Mouse (Mus musculus): ENCODE data around the gene Ripor2. TPM values are rescaled to one million over a fixed set of nuclear protein-coding genes. Genes with fewer than 3 reads are reported as not detected.
A peak's percentile ranks its signal among the peaks of the same experiment; 100 is the strongest.

The Ripor2 gene
- polyA plus RNA-seq, 1 experiment from 2014 or later = 3.1 TPM

DNA sequence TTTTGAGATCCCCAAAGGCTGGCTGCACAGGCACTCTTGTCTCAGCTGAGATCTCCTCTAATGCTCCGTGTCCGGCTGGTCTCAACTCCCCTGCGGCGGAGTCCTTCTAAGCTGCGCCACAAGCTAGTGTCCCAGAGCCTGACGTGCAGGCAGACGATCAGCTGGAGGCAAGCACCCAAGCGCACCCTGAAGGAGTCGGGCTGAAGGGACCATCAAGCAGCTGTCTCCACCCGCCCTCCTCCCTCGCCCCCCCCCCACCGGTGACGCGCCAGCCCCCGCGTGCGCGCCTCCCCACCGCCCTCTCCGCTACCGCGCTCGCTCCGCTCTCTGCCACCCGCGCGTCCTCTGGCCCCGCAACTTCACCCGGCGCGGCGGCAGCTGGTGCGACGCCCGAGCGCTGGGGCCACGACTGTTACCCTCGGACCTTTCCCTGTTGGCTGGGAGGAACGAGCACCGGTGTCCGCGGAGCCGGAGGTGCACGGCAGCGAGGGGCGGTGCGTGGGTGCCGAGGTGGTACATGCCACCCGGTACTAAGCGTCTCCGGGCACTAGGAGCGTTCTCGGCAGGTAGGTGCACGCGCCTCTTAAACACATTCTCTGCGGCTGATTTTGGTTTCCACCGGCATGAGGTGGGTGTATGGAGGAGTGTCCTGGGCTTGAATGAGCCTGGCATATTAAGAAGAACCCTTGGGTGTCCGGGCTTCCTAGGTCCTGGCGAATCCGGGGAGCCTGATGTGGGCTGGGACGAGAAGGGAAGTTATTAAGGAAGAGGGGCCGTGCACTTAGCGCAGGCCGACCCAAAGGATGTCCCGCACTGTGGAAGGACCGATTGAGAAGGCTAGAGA, 56.6 kb downstream of the Ripor2 start:
- no peaks in the 10 kb centered on the region for H3K9me3 ChIP-seq (replicated peaks)
- H3K27me3 ChIP-seq = peaks cover 69% of the 10 kb centered on the region
- peak overlapping the region; percentile 72 for H3K4me2 ChIP-seq
- H3K4me1 ChIP-seq (replicated peaks) = peaks cover 31% of the 10 kb centered on the region
- peak overlapping the region; percentile 52 for H3K4me3 ChIP-seq (replicated peaks)
- no peak for ATAC-seq (ENCODE audit: insufficient read depth)
- H3K27ac ChIP-seq (replicated peaks) = no peak overlapping the region
- H3K9ac ChIP-seq = peak overlapping the region; percentile 35; the same call in 1 of the 2 replicates
- WGBS (ENCODE audit: insufficient replicate concordance) = 2% methylated on average over 62 of the region's 66 CpGs
- H3K36me3 ChIP-seq (replicated peaks) = no peaks in the 10 kb centered on the region

DNA sequence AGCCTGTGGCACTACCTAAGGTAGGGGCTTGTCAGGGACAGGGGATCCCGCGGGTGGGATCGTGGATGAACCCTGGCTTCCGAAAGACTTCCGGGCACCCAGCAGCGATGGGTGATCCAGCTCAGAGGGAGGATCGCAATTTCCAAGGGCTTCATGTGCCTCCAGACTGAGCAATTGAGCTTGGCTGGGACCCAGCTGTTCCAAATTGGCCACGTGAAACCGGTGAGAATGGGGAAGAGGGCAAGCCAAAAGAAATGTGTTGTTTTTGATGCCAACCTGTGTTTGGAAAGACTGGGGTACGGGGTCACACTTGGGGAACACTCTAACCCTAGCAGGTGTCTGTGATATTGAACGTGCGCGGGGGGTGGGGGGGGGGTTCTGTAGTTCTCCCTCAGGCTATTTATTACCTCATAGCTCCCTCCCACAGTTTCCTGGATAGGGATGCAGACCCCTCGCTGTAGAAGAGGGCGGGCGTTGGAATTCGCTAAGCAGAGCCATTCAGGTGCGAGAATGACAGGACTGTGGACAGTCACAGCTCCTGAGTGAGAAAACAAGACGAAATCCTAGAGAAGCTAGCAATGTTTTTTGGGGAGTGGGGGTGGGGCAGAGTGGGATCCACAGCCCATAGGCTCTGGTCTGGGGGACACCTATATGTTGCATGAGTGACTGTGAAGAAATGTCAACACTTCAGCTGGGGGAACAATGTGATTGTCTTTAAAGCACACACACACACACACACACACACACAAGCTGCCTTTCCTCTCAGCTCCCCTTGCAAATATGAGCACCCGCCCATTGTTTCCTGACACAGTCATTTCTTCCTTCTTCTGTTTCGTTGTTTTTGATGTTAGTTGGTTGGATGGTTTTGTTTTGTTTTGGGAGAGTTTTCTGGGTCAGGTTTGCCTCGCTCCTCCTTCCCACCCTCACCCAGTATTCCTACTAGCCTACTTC, 57.5 kb downstream of the Ripor2 start:
- ATAC-seq (ENCODE audit: insufficient read depth) = no peak
- no peaks in the 10 kb centered on the region for H3K9me3 ChIP-seq (replicated peaks)
- 12% methylated on average over 22 of the region's 22 CpGs for WGBS (ENCODE audit: insufficient replicate concordance)
- peak overlapping the region; percentile 24; the same call in 1 of the 2 replicates for H3K27ac ChIP-seq (replicated peaks)
- peaks cover 28% of the 10 kb centered on the region for H3K4me1 ChIP-seq (replicated peaks)
- no peaks in the 10 kb centered on the region for H3K36me3 ChIP-seq (replicated peaks)
- peak overlapping the region; percentile 72 for H3K4me2 ChIP-seq
- H3K27me3 ChIP-seq = peaks cover 66% of the 10 kb centered on the region
- H3K9ac ChIP-seq = no peak overlapping the region
- H3K4me3 ChIP-seq (replicated peaks) = peak overlapping the region; percentile 52

DNA sequence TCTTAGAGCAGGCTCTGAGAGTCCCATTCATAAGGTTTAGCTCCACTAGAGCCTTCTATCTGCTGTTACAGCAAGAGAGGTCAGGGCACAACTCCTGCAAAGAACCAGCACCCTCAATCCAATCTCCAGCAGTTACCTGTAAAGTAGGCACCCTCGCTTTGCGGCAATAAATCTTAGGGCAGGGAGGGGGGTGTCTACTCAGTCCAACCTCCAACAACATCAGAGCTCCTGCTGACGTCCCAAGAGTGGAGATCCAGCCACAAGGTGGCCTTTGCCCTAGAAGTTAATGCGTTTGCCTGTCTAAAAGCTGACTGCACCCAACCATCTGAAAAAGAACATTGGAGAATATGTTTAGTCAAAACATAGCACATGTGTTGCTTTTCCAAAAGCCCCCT, 58.2 kb downstream of the Ripor2 start:
- Histone ChIP-seq H3K27me3 (peaks cover 59% of the 10 kb centered on the region), H3K9me3 (replicated peaks) (no peaks in the 10 kb centered on the region), H3K4me3 (replicated peaks) (no peak overlapping the region), H3K36me3 (replicated peaks) (no peaks in the 10 kb centered on the region), H3K4me1 (replicated peaks) (peaks cover 28% of the 10 kb centered on the region), H3K27ac (replicated peaks) (peak overlapping the region; percentile 24; the same call in 1 of the 2 replicates), H3K9ac (no peak overlapping the region), H3K4me2 (no peak overlapping the region)
- ATAC-seq (ENCODE audit: insufficient read depth) = no peak
- WGBS (ENCODE audit: insufficient replicate concordance) = 25% methylated on average over 4 of the region's 4 CpGs

- no peaks in the 10 kb centered on the region for H3K36me3 ChIP-seq (replicated peaks)
- H3K4me3 ChIP-seq (replicated peaks) = no peak overlapping the region
- H3K4me1 ChIP-seq (replicated peaks) = peaks cover 28% of the 10 kb centered on the region
- WGBS (ENCODE audit: insufficient replicate concordance) = 44% methylated on average over 3 of the region's 3 CpGs
- H3K9ac ChIP-seq = no peak overlapping the region
- peaks cover 53% of the 10 kb centered on the region for H3K27me3 ChIP-seq
- H3K27ac ChIP-seq (replicated peaks) = no peak overlapping the region
- no peaks in the 10 kb centered on the region for H3K9me3 ChIP-seq (replicated peaks)
- ATAC-seq (ENCODE audit: insufficient read depth) = no peak
- H3K4me2 ChIP-seq = no peak overlapping the region
Observed at GRCm38 (mm10) chr13:24640836-24641385, 58.9 kb downstream of the Ripor2 start.

- no peaks in the 10 kb centered on the region for H3K9me3 ChIP-seq (replicated peaks)
- H3K4me2 ChIP-seq = peak overlapping the region; percentile 8; the same call in 1 of the 2 replicates
- peaks cover 44% of the 10 kb centered on the region for H3K27me3 ChIP-seq
- ATAC-seq (ENCODE audit: insufficient read depth) = no peak
- H3K4me1 ChIP-seq (replicated peaks) = peaks cover 28% of the 10 kb centered on the region
- no peaks in the 10 kb centered on the region for H3K36me3 ChIP-seq (replicated peaks)
- peak overlapping the region; percentile 45; the same call in 1 of the 2 replicates for H3K27ac ChIP-seq (replicated peaks)
- WGBS (ENCODE audit: insufficient replicate concordance) = 18% methylated on average over 7 of the region's 7 CpGs
- no peak overlapping the region for H3K4me3 ChIP-seq (replicated peaks)
- H3K9ac ChIP-seq = no peak overlapping the region
Observed at GRCm38 (mm10) chr13:24641491-24642430, 59.8 kb downstream of the Ripor2 start.

- H3K4me2 ChIP-seq = no peak overlapping the region
- H3K9me3 ChIP-seq (replicated peaks) = no peaks in the 10 kb centered on the region
- no peak overlapping the region for H3K9ac ChIP-seq
- no peak overlapping the region for H3K27ac ChIP-seq (replicated peaks)
- H3K4me3 ChIP-seq (replicated peaks) = no peak overlapping the region
- H3K36me3 ChIP-seq (replicated peaks) = no peaks in the 10 kb centered on the region
- H3K27me3 ChIP-seq = peaks cover 10% of the 10 kb centered on the region
- no peak for ATAC-seq (ENCODE audit: insufficient read depth)
- WGBS (ENCODE audit: insufficient replicate concordance) = 61% methylated on average over 3 of the region's 3 CpGs
- H3K4me1 ChIP-seq (replicated peaks) = peaks cover 11% of the 10 kb centered on the region; the same call in 1 of the 2 replicates
Observed at GRCm38 (mm10) chr13:24645146-24645545, 63.2 kb downstream of the Ripor2 start.

DNA sequence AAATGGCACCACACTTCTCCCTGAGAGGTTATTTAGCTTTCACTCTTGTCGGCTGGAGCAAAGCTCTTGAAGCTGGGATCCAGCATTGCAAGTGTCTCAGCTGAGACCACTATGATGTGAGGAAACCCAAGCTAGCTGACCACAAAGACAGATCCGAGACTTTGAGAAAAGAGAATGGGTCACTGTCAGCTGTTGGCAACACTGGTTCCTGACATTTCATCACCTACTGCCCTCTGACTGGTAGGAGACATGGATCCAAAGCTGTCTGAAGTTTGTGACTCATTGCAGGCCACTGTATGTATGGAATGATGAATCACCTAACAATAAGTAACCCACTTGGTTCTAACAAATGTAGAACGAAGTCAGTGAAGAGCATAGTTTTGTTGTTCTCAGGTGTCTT, 64.3 kb downstream of the Ripor2 start:
- Histone ChIP-seq H3K27me3 (no peaks in the 10 kb centered on the region), H3K4me2 (no peak overlapping the region), H3K9ac (no peak overlapping the region), H3K4me1 (replicated peaks) (0 out of 2 replicates have a peak, but pooled peaks cover 6% of the 10 kb centered on the region), H3K4me3 (replicated peaks) (no peak overlapping the region), H3K27ac (replicated peaks) (no peak overlapping the region), H3K36me3 (replicated peaks) (no peaks in the 10 kb centered on the region), H3K9me3 (replicated peaks) (no peaks in the 10 kb centered on the region)
- no peak for ATAC-seq (ENCODE audit: insufficient read depth)
- 52% methylated on average over 3 of the region's 3 CpGs for WGBS (ENCODE audit: insufficient replicate concordance)

DNA sequence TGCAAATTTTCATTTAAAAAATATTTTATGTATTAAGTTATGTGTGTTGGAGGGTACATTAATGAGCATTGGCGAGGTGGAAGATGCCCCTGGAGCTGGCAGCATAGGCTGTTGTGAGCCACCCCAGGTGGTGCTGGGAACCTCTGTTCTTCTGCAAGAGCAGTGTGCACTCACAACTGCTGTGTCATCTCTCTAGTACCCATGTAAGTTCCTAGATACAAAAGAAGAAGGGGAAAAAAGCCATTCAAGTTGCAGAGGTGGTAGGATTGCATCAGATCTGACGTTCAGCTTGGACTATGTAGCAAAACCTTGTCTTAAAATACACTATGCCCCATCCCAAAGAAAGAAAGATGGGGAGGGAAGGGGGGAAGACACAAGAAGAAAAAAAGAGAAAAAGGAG, 65.5 kb downstream of the Ripor2 start:
- Histone ChIP-seq H3K4me2 (no peak overlapping the region), H3K4me1 (replicated peaks) (no peaks in the 10 kb centered on the region), H3K36me3 (replicated peaks) (no peaks in the 10 kb centered on the region), H3K9ac (no peak overlapping the region), H3K27me3 (no peaks in the 10 kb centered on the region), H3K4me3 (replicated peaks) (no peak overlapping the region), H3K27ac (replicated peaks) (no peak overlapping the region), H3K9me3 (replicated peaks) (no peaks in the 10 kb centered on the region)
- ATAC-seq (ENCODE audit: insufficient read depth) = no peak
- 46% methylated on average over 2 of the region's 2 CpGs for WGBS (ENCODE audit: insufficient replicate concordance)

- Histone ChIP-seq H3K4me2 (no peak overlapping the region), H3K27me3 (no peaks in the 10 kb centered on the region), H3K36me3 (replicated peaks) (no peaks in the 10 kb centered on the region), H3K4me1 (replicated peaks) (no peaks in the 10 kb centered on the region), H3K4me3 (replicated peaks) (no peak overlapping the region), H3K27ac (replicated peaks) (no peak overlapping the region), H3K9me3 (replicated peaks) (no peaks in the 10 kb centered on the region), H3K9ac (no peak overlapping the region)
- 30% methylated on average over 5 of the region's 5 CpGs for WGBS (ENCODE audit: insufficient replicate concordance)
- ATAC-seq (ENCODE audit: insufficient read depth) = no peak
Observed at GRCm38 (mm10) chr13:24648027-24648426, 66.0 kb downstream of the Ripor2 start.

- Histone ChIP-seq H3K4me3 (replicated peaks) (no peak overlapping the region), H3K36me3 (replicated peaks) (no peaks in the 10 kb centered on the region), H3K27me3 (no peaks in the 10 kb centered on the region), H3K9ac (no peak overlapping the region), H3K4me2 (no peak overlapping the region), H3K27ac (replicated peaks) (no peak overlapping the region), H3K4me1 (replicated peaks) (no peaks in the 10 kb centered on the region), H3K9me3 (replicated peaks) (no peaks in the 10 kb centered on the region)
- no peak for ATAC-seq (ENCODE audit: insufficient read depth)
- 81% methylated on average over 3 of the region's 3 CpGs for WGBS (ENCODE audit: insufficient replicate concordance)
Observed at GRCm38 (mm10) chr13:24648668-24649067, 66.7 kb downstream of the Ripor2 start.
